Mouse (Mus musculus): ENCODE data around the gene Asap3.

Gene Asap3

GRCm38 (mm10) chr4:136220133-136220775, 14.1 kb downstream of the Asap3 start:
- peak; percentile 63 for DNase-seq (ENCODE audit: low spot score)

- DNase-seq (ENCODE audit: low spot score), result no peak
These were observed 17.5 kb downstream of the Asap3 start for GRCm38 (mm10) chr4:136223549-136224239.

- DNase-seq (ENCODE audit: low spot score), result no peak
These were observed 18.0 kb downstream of the Asap3 start for GRCm38 (mm10) chr4:136224240-136224559.

GRCm38 (mm10) chr4:136224677-136225460, 18.7 kb downstream of the Asap3 start:
- no peak for DNase-seq (ENCODE audit: low spot score)

GRCm38 (mm10) chr4:136227408-136227807, 21.2 kb downstream of the Asap3 start:
- DNase-seq (ENCODE audit: low spot score), result no peak

GRCm38 (mm10) chr4:136228640-136229039, 22.5 kb downstream of the Asap3 start:
- DNase-seq (ENCODE audit: low spot score), result peak; percentile 45

- DNase-seq (ENCODE audit: low spot score), result no peak
These were observed 32.5 kb downstream of the Asap3 start for GRCm38 (mm10) chr4:136238669-136239068.

GRCm38 (mm10) chr4:136239111-136239510, 32.9 kb downstream of the Asap3 start:
- DNase-seq (ENCODE audit: low spot score), result no peak

- peak; percentile 86 for DNase-seq (ENCODE audit: low spot score)
These were observed 33.5 kb downstream of the Asap3 start for GRCm38 (mm10) chr4:136239622-136240021.

- no peak for DNase-seq (ENCODE audit: low spot score)
These were observed 34.0 kb downstream of the Asap3 start for GRCm38 (mm10) chr4:136240123-136240522.

GRCm38 (mm10) chr4:136240955-136241354, 34.8 kb downstream of the Asap3 start:
- no peak for DNase-seq (ENCODE audit: low spot score)

GRCm38 (mm10) chr4:136242065-136242703, 36.0 kb downstream of the Asap3 start:
- peak; percentile 43 for DNase-seq (ENCODE audit: low spot score)

- no peak for DNase-seq (ENCODE audit: low spot score)
These were observed 36.6 kb downstream of the Asap3 start for GRCm38 (mm10) chr4:136242728-136243127.

- DNase-seq (ENCODE audit: low spot score), result no peak
These were observed 38.0 kb downstream of the Asap3 start for GRCm38 (mm10) chr4:136244208-136244607.

- no peak for DNase-seq (ENCODE audit: low spot score)
These were observed 39.5 kb downstream of the Asap3 start for GRCm38 (mm10) chr4:136245681-136246080.

GRCm38 (mm10) chr4:136246568-136246969, 40.4 kb downstream of the Asap3 start:
- peak; percentile 16 for DNase-seq (ENCODE audit: low spot score)

GRCm38 (mm10) chr4:136247386-136247728, 41.2 kb downstream of the Asap3 start:
- no peak for DNase-seq (ENCODE audit: low spot score)

- peak; percentile 43 for DNase-seq (ENCODE audit: low spot score)
These were observed 41.7 kb downstream of the Asap3 start, which contains the start of gene Tcea3 for GRCm38 (mm10) chr4:136247729-136248463. TSS of gene Tcea3 (plus strand) at chr4:136247729.

- DNase-seq (ENCODE audit: low spot score), result no peak
These were observed 42.5 kb downstream of the Asap3 start for GRCm38 (mm10) chr4:136248464-136249331.

GRCm38 (mm10) chr4:136249332-136249647, 43.1 kb downstream of the Asap3 start:
- DNase-seq (ENCODE audit: low spot score), result no peak

- peak; percentile 87 for DNase-seq (ENCODE audit: low spot score)
These were observed 43.6 kb downstream of the Asap3 start for GRCm38 (mm10) chr4:136249780-136250179.
